ENCODE assay signal across 9 mouse cellular contexts in the genomic region with DNA sequence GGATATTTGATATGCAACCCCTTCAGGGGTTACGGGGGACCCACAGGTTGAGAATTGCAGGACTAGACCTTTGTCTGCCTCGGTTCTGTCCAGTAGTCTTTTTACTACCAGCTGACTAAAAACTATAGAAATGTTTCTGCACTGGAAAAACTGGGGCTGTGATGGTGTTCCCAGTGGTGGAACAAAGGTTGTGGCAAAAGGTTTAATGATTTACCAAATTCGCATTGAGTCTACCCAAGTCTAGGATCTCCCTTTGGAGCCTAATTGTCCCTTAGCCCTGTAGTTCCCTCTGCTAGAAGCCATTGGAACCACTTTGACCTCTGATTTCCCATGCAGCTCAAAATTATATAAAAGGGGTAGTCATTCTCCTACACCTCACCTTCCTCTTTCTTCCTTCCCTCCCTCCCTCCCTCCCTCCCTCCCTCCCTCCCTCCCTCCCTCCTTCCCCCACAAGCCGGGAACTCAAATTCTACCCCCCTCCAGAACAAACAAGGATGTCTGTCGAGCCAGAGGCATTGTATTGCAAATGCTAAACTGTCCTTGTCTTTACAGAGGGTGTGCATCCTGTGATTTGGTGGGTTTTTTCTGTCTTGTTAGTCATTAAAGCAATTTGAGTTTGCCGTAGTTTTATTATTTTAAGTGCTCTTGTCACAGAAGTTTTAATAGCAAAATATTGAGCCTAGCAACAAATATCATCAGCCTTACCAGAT. TPM values are rescaled to one million over a fixed set of nuclear protein-coding genes. Genes with fewer than 3 reads are reported as not detected.
DNase-seq lines count a peak whose midpoint lies in the region; ATAC-seq and TF ChIP-seq lines count a peak whose summit lies in the region.
"Had no signal": no experiment of that assay in that cellular context is flagged by ENCODE, and none has a peak within 500 bp of the region (broad histone marks: within the 10 kb centered on the region; RNA-seq: fewer than 3 reads in every experiment).

No protein-coding gene starts in this region.

- peak overlapping the region; percentile 97 for H3K27ac ChIP-seq in gastrocnemius, adult 2 months
- no peak overlapping the region for H3K27ac ChIP-seq in intestine, embryonic 14.5 days (ENCODE audit: low read depth)
- no peak overlapping the region for H3K27ac ChIP-seq in midbrain, embryonic 13.5 days

- no peak for TF ChIP-seq CTCF in gastrocnemius, adult 2 months (IDR thresholded peaks at IDR 0.05)

- intact Hi-C loops in gastrocnemius, adult 2 months (cut with DNase I), result loop anchor here (5.0 to 10.0 kb wide), 3 partner anchors 35 to 362 kb away; partner anchors contain the start of gene Wapl

- no peak for DNase-seq in gastrocnemius, adult 2 months
- DNase-seq in gastrocnemius, postnatal 4 days (ENCODE audit: low spot score in 2 of 2), result no peak
- peak; percentile 12 for DNase-seq in brain, adult 2 months (ENCODE audit: low read depth, low spot score)
- no peak for DNase-seq in intestine, embryonic 14.5 days (ENCODE audit: low spot score)
- DNase-seq in adrenal gland, adult 2 months, result no peak
- no peak for DNase-seq in right cerebral cortex, adult 18-20 months
- DNase-seq in adrenal gland, postnatal 10 days, result no peak

- H3K9ac ChIP-seq in intestine, embryonic 14.5 days (ENCODE audit: low read length), result peak overlapping the region; percentile 94
- H3K9ac ChIP-seq in midbrain, embryonic 13.5 days (replicated peaks), result peak overlapping the region; percentile 96

- WGBS in intestine, embryonic 14.5 days, result 18% methylated on average over 5 of the region's 6 CpGs
- WGBS in midbrain, embryonic 13.5 days, result 25% methylated on average over 5 of the region's 6 CpGs

- no peaks in the 10 kb centered on the region for H3K36me3 ChIP-seq in intestine, embryonic 14.5 days (ENCODE audit: control insufficient read depth, insufficient read depth, low read length)
- H3K36me3 ChIP-seq in midbrain, embryonic 13.5 days, result 0 out of 2 replicates have a peak, but pooled peaks cover 4% of the 10 kb centered on the region

- H3K4me2 ChIP-seq in intestine, embryonic 14.5 days (ENCODE audit: low read length), result peak overlapping the region; percentile 60
- H3K4me2 ChIP-seq in midbrain, embryonic 13.5 days (replicated peaks), result peak overlapping the region; percentile 82

- H3K4me3 ChIP-seq in gastrocnemius, adult 2 months, result peak overlapping the region; percentile 88
- H3K4me3 ChIP-seq in intestine, embryonic 14.5 days (ENCODE audit: low read depth, low read length), result peak overlapping the region; percentile 79
- H3K4me3 ChIP-seq in midbrain, embryonic 13.5 days (replicated peaks), result peak overlapping the region; percentile 97

- H3K27me3 ChIP-seq in intestine, embryonic 14.5 days (replicated peaks; ENCODE audit: control insufficient read depth, insufficient read depth, low read length), result no peaks in the 10 kb centered on the region
- H3K27me3 ChIP-seq in midbrain, embryonic 13.5 days, result no peaks in the 10 kb centered on the region

- H3K9me3 ChIP-seq in intestine, embryonic 14.5 days (ENCODE audit: control insufficient read depth, low read length), result no peaks in the 10 kb centered on the region
- H3K9me3 ChIP-seq in midbrain, embryonic 13.5 days, result no peaks in the 10 kb centered on the region

- peaks cover 21% of the 10 kb centered on the region; the same call in 1 of the 2 replicates for H3K4me1 ChIP-seq in intestine, embryonic 14.5 days (replicated peaks; ENCODE audit: control insufficient read depth, insufficient read depth, low read length)
- peaks cover 33% of the 10 kb centered on the region for H3K4me1 ChIP-seq in midbrain, embryonic 13.5 days (replicated peaks)

- ATAC-seq in intestine, embryonic 14.5 days (replicated peaks; ENCODE audit: low FRiP score, low TSS enrichment, low read depth), result no peak
- ATAC-seq in midbrain, embryonic 13.5 days, result no peak

RNA-seq across cellular contexts. Expression of gene Glud1, which starts 2.0 kb away (rescaled TPM):
- total RNA-seq in gastrocnemius, adult 2 months (2021), result 100 to 1,000 TPM; 112 to 139 TPM
- total RNA-seq in gastrocnemius, postnatal 4 days (2021), result 100 to 1,000 TPM; 133 to 135 TPM
- polyA plus RNA-seq in intestine, embryonic 14.5 days (2014; fragmentation: Nextera tagmentation; extraction: Ambion mirVana), result 100 and 104 TPM in 2 replicates
- 79.2 and 91.7 TPM in 2 replicates for polyA plus RNA-seq in midbrain, embryonic 13.5 days (2015; fragmentation: Nextera tagmentation; extraction: Ambion mirVana)
- 100 to 1,000 TPM; 152 to 249 TPM for total RNA-seq in adrenal gland, adult 2 months (2021)
- polyA plus RNA-seq in adrenal gland, adult 2 months (2012; rRNA removed), result 184 and 207 TPM in 2 replicates
- 100 to 1,000 TPM; 309 to 414 TPM for total RNA-seq in adrenal gland, postnatal 10 days (2021)

RNA-seq across cellular contexts. Expression of gene Shld2, which starts 2.2 kb away (rescaled TPM):
- total RNA-seq in gastrocnemius, adult 2 months (2021), result 10 to 100 TPM; 10.7 to 11.8 TPM
- 10 to 100 TPM in 1 of 2 experiments, 1 to 10 TPM in 1; 9.2 to 13.0 TPM for total RNA-seq in gastrocnemius, postnatal 4 days (2021)
- 9.5 and 11.0 TPM in 2 replicates for polyA plus RNA-seq in intestine, embryonic 14.5 days (2014; fragmentation: Nextera tagmentation; extraction: Ambion mirVana)
- 6.4 and 7.2 TPM in 2 replicates for polyA plus RNA-seq in midbrain, embryonic 13.5 days (2015; fragmentation: Nextera tagmentation; extraction: Ambion mirVana)
- 1 to 10 TPM; 7.6 to 9.2 TPM for total RNA-seq in adrenal gland, adult 2 months (2021)
- 1.4 and 1.5 TPM in 2 replicates for polyA plus RNA-seq in adrenal gland, adult 2 months (2012; rRNA removed)
- 10 to 100 TPM; 10.5 to 13.8 TPM for total RNA-seq in adrenal gland, postnatal 10 days (2021)

RNA-seq across cellular contexts. Expression of gene Fam25c, which starts 42.7 kb away (rescaled TPM):
- not detected for total RNA-seq in gastrocnemius, adult 2 months (2021)
- total RNA-seq in gastrocnemius, postnatal 4 days (2021), result not detected
- not detected in 2 replicates for polyA plus RNA-seq in intestine, embryonic 14.5 days (2014; fragmentation: Nextera tagmentation; extraction: Ambion mirVana)
- not detected in 2 replicates for polyA plus RNA-seq in midbrain, embryonic 13.5 days (2015; fragmentation: Nextera tagmentation; extraction: Ambion mirVana)
- total RNA-seq in adrenal gland, adult 2 months (2021), result not detected
- polyA plus RNA-seq in adrenal gland, adult 2 months (2012; rRNA removed), result not detected in 2 replicates
- total RNA-seq in adrenal gland, postnatal 10 days (2021), result 1 to 10 TPM; 2.3 to 4.2 TPM
- total RNA-seq: neutrophil, adult 5-6 weeks had no signal
